Mouse (Mus musculus) hematopoietic stem cell, adult 5-6 weeks (primary cell): Measurements from ENCODE around the gene Fam214b. TPM values are rescaled to one million over a fixed set of nuclear protein-coding genes. Genes with fewer than 3 reads are reported as not detected.
A peak's percentile ranks its signal among the peaks of the same experiment; 100 is the strongest.

Source experiments
- ATAC-seq, 2 experiments: fragments of 125-278 bp in 1 of 2; replicated peaks in 1 of 2; 2 replicates each; pipeline ENCODE4 v1.8.0; 2016 to 2017; ENCODE audit warnings: inconsistent platforms in 2 of 2, mild to moderate bottlenecking in 2 of 2, moderate number of reproducible peaks in 2 of 2, low read depth in 1 of 2, moderate TSS enrichment in 1 of 2; ENCODE audit not compliant: low FRiP score in 2 of 2, poor library complexity in 2 of 2, severe bottlenecking in 2 of 2, insufficient read depth in 1 of 2, low TSS enrichment in 1 of 2
- total RNA-seq: library from RNA; stranded (forward); fragments of 172-1452, 232-1000 nt; gene quantifications from 2 replicates; pipeline ENCODE4 v1.2.3, GENCODE M21; 2017

The Fam214b gene
- total RNA-seq, 1 experiment from 2014 or later = 2.3 TPM

DNA sequence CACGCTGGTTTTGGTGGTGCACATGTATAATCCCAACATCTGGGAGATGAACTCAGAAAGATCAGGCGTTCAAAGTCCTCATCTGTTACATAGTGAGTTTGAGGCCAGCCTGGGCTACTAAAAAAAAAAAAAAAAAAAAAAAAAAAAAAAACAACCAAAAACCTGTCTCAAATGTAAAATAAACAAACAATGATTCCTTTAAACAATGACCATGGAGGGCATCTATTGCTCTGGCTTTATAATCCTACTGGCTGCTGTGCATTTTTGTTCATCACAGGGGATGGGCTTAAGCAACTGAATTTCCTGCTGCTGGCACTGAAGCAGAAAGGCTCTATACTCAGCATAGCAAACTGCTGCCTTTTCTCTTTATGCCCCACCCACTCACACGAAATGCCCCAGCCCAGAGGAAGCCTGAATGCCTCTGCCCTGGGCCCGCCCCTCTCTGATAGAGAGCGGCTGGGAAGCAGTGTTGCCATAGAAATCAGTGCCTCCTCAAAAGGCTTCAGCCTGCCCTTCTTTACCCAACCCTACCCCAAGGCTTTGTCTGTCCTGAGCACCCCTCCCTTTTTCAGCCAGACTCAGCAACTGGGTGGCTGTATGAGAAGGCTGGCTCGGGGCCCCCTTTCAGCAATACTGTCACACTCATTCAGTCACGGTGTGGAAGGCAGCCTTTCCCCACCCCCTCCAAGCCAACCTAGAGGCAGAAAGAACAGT lies 2.2 kb downstream of the Fam214b start:
- peak; percentile 7 to 23; a peak in 3 of 4 replicates for ATAC-seq

DNA sequence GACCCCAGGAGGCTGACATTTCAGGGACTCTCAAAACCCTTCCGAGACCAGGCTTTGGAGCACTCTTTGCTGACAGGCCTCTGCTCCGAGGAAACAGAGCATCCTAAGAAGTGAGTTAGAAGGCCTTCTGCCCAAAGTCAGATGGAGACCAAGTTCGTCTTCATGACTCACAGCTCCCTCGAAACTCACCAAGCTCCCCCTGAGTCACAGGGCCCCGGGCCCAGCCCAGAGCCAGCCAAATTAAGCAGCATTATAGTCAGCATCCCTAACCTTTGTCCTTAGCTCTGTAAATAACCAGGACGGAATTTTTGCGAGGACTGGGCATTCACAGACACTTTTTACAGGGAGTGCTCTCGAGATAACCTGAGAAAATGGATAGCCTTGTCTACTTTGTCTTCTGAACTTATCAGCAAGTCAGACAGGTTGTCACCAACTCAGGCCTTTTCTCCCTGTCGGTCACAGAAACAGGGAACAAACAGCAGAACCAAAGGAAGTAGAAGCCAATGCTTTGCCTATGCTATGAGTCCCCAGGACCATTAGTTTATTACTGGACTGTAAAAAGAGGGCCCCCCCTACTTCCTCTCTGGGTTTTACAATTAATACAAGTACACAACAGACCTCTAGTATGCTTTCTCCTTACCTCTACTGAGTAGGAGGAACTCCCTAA lies 5.0 kb downstream of the Fam214b start:
- no peak for ATAC-seq

DNA sequence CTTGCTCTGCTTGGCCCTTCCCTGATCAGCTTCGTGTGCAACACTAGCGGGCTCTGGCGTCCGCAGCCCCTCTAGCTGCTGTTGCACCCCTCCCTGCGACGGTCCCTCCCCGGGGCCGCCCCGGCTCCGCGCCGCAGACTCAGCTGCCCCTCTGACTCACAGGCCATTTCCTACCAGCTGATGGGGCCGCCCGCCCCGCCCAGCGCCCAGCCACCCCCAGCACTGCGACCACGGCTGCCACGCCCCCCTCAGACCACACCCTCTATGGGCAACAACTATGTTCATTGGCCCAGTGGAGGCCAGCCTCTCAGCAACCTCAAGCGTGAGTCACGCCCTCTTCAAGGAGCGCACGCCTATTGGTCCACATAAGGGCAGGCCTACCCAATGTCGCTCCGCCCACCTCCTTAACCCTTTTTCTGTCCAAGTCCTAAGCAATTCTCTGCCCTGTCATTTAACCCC lies 5.9 kb downstream of the Fam214b start:
- peak; percentile 91 to 94 for ATAC-seq

DNA sequence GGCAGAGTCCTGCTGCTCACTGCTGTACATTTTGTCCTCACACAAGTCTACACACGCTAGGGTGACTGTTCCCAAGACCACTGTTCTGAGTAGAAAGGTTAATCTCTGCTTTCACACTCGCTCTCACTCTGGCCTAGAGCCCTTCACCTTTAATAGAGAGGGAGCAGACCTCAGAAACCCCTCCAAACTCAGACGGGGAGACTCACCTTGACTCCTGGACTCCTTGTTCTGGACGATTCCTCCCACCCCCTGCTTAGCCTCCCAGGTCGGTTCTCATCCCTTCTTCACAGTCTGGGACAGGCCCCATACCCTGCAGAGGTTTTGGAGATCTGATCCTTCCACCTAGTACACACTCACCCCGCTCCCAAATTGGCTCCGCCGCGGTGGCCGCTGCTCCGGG lies 6.4 kb downstream of the Fam214b start:
- ATAC-seq = no peak

DNA sequence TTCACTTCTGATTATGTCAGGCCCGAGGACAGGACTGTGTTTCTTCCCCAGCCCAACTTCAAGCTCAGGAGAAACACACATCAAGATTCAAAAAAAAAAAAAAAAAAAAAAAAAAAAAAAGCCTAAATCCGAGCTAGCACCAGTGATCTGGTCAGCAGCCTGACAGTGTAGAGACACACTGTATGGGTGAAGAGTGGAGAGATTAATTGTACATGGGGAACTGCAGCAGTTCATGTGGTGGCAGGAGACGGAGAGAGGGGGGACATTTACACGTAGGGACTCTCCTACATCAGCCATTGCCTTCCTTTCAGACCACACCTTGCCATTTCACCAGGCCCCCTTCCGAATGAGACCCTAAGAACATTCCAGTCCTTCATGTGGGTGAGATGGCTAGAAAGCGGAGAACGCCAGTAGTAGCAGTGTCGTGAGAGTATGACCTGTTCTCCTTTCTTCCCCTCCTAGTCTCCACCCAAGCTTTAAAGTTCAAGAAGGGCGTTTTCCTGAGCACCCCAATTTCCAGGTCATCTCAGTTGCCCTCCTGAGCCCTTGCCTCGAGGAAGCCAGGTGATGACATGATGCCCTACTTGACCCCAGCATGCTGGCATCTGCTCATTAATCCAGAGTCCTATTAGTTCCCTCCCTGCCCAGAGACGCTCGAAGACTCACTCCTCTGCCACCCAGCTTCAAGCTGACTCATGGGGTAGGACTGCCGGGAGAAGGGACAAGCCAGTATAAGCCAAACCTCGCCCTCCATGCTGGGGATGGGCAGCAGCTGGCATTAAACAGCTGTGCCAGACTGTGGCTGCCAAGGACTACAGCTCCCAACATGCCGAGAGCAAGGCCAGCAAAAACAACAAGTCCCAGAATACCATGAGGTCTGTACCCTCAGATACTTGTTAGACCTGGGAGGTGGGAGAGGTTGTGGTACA lies 7.2 kb downstream of the Fam214b start:
- ATAC-seq = no peak

DNA sequence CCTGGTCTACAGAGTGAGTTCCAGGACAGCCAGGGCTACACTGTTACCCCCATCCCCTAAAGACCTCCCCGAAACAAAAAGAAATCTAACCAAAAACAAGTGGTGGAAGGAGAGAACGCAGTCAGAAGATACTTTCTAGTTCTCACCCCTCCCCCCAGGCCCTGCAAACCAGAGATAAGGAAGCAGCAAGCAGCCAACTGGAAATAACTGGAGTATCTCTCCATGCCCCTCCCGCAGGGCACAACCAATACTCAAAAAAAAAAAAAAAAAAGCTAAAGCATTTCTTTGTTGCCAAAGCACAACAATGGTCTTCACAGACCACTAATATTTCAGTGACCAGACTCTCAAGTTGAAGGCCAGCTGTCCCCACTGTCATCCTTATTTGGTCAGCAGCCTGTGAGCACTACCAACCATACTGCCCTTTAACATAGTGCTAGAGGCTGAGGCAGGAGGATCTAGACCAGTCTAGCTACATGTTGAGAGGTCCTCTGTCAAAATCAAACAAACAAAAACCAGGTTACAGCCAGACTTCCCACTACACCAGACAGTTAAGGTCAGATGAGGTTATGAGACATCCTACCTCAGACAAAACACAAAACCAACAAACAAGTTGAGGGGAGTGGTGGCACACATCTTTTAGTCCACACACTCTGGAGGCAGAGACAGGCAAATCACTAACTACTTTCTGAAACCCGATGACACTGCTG lies 8.0 kb downstream of the Fam214b start:
- no peak for ATAC-seq

DNA sequence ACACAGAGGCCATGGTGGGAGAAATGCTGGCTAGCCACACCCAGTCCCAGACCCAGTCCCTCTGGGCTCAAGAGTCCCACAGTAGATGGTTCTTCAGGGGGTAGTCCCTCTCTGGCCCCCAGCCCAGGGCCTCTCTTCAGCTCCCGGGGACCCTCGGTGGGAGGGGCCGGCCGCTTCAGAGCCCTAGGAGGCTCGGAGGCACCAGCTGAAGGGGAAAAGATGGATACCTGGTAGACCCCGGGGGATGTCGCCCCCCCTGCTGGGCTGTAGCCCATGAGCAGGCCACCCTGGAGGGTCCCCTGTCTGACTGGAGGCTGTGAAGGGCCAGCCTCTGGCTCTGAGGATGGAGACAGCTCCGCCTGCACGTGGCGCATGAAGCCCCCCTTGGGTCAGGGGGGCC lies 9.7 kb downstream of the Fam214b start:
- no peak for ATAC-seq

DNA sequence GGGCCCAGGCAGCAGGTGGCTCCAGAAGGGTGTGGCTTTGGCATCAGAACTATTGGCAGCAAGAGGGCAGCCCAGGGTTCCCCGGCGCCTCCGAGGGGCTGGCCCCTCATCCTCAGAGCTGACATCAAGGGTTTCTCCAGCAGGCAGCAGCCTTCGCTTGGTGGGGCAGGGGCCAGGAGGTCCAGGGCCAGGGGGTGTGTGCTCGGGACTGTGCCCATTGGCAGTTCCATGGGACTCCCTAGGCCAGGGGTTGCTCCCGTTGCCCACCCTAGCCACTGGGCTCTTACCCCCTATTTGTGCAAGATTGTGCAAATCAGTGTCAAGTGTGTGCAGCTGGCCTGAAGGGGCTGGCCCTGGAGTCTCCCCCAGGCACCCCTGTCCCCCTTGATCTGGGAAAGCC lies 10.2 kb downstream of the Fam214b start:
- ATAC-seq = no peak

DNA sequence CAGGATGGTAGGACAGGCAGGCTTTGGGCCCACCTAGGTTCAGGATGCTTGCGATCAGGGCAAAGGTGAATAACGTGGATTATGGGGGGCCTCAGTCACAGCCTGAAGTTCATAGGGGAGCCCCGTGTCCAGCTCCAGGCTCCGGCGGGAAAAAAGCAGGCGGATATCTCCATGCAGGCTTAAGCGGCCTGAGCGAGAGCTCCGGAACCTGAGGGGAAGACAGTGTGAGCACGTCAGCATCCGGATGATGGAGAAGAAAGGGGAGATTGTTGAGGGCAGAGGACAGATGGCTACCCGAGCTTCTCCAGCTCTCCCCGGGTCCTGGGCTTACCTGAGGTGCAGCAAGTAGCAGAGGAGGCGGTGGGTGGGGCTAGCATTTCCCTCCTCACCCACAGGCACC lies 12.5 kb downstream of the Fam214b start:
- no peak for ATAC-seq

DNA sequence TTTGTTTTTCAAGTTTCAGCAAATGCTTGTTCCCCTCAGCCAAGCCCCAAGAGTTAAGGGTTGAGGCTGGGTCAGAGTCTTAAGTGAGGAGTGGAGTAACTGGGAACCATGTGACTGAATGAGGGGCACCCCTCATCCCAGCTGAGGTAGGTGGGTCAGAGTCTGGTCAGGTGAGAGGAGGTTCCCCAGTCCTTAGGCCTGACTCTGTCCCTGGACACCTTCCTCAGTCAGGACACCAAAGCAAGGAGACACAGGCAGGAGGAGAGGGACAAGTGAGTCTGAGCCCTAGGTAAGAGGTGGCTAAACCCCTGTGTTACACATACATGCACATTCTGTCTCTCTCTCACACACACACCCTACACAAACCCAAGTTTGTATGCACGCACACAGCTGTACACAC lies 13.5 kb downstream of the Fam214b start:
- no peak for ATAC-seq

DNA sequence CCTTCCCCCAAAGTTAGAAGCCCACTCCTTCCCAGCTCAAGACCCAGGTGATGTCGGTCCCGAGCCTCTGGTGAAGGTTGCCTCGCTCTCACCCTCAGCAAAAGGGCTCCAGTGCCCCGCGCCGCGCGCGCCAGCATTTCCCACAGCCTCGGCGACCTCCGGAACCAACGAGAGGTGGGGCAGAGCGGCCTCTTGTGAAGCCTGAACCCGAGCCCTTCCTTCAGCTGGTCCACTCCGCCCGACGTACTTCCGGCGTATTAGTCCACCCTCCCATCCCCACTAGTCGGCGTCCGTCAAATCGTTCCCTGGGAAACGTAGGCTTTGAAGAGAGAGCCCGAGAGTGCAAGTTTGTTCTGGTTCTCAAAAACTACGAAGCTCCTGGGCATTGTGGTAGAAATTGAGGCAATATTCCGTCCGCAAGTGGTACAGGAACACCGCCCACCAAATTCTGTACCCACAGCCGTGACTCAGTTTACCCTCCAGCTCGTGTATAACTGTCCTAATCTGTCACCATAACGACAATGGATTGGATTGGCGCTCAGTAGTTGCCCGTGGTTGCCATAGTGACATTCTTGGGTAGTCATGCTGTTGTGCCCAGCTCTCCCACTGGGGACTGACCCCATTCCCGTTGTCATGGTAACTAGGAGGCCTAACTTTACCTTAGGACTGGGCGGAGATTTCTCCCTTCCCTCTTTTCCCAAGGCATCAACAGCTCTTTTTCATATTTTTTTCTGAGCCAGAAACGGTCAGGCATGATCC lies 14.6 kb downstream of the Fam214b start, which contains the start of gene Stoml2:
Stoml2 (minus strand) TSS at position 474 of the 759 bp plus-strand sequence.
- peak; percentile 98 to 99 for ATAC-seq

DNA sequence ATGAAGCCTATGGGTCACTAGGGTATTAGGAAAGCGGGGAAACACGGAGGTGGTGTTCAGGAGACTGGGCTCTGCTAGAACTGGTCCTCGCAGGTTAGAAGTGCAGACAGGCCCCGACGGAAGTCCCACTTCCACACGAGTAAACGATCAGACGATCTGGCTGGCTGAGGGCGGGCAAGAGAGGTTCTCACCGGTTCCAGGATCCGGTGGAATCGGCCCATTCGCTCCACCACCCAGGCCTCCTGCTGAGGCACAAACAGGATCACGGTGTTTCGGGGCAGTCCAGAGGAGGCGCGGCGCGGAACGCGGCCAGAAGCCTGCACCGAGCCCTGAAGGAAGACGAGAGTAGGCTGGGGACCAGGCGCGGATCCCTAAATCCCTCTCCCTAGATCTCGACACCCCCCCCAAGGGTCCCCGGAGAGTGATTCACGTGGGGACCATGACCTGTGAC lies 15.2 kb downstream of the Fam214b start:
- peak; percentile 8 to 20; a peak in 2 of 4 replicates for ATAC-seq

DNA sequence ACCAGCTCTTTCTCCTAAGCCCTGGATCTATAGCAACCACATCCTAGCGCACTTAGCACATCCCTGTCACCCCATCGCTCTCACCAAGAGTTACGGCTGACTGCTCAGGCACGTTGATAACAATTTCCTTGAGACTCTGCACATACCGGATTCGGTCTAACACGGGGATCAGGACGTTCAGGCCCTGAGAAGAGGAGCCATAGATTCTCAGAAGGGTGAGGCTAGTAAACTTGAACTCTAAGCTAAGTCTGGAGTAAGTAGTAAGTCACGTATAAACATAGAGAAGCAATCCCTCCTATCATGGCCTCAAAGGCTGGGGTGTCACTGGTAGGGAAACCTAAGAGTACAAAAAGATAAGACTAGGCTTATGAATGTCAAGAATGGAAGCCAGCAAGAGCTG lies 15.7 kb downstream of the Fam214b start:
- ATAC-seq = no peak

DNA sequence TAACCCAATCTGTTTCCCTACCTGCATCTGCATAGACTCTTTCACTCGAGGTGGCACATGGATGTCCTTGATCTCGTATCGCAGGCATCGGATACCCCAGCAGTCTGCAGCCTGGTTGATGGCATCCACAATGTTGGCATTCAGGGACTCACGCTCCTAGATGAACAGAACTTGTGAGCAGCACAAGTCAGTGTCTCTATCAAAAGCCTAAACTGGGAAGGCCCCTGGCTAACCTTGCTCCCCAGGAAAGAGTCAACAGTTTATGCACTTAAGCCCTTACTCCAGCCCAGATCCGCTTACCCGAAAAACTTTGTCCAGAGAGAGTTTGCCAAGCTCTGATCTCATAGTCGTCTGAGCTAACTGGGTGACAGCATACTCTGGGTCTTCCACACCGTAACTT lies 16.3 kb downstream of the Fam214b start:
- no peak for ATAC-seq

DNA sequence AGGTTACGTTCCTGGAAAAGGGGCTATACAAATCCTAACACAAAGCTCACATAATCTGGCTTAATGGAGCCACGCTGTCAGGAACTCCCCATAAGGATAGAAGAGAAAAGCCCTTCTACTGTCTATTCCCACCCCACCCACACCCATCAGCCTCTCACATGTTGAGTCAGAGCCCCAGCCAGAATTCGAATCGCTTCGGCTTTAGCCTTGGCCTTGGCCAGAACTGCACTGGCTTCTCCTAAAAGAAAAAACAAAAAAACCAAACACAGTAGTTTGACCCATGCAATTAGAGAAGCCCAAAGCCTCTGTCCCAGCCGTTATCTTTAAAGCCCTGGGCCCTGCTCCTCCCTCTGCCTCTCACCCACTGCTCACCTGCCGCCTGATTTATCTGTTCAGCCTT lies 16.9 kb downstream of the Fam214b start:
- ATAC-seq = no peak

DNA sequence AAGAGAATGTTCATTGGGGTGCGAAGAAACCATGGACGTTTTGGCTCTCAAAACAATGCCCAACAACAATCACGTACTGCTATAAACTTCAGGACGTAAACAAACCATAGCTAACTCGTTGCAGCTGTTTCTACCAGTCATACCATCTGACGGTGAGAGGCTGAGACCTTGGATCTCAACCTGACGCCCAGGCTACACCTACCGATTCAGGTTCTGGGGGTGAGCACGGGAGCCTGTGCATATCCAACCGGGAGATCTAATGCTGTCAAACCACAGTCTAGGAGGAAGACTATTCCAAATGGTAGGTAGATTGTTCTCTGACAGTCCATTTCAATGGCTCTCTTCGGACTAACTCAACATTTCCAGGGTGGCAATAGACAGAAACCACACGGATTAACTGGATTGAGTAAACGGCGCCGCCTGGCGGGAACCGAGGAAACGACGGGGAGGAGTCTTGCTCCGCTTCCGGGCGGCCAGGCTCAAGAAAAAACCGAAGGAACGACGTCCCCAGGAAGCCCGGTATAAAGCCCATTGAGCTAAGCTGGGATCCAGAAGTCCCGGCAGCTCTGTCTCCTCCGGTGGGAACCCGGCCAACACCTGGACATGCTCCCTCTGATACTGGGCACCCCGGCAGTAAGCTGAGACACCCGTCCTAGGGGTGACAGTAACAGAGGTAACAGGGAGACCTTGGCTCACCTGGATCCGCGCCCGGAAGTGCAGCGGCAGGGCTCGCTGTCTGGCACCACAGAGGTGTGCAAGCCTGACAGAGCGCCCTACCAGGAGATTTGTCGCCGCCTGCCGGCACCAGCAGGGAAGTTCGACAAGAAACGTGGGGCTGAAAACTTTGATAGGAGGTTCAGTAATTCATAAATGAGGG lies 20.7 kb downstream of the Fam214b start, which contains the start of gene Pigo:
Pigo (minus strand) TSS at position 736 of the 877 bp plus-strand sequence.
- peak; percentile 86 to 92 for ATAC-seq
